Mouse (Mus musculus): Measurements from ENCODE around the gene Klhl29. TPM values are rescaled to one million over a fixed set of nuclear protein-coding genes. Genes with fewer than 3 reads are reported as not detected.

The Klhl29 gene
- total RNA-seq, 1 experiment = 0.22 TPM

DNA sequence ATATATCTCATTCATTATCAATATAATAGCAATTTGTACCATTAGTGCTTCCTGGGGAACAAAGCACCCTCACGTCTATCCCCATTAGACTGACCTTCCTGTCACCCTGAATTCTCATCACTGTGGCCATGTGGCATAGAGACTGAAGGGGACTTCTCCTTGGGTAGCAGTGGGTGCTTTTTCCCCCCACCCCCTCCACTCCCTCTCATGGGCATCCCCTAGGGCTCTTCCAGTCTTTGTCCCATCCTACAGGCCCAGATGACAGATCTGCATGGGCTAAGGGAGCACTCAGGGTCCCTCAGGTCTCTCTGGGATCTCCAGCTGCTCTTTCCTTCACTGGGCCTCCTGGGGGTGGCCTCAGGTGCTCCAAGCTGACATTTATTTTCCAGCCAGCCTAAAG lies 286.8 kb downstream of the Klhl29 start:
- DNase-seq (ENCODE audit: low read depth, low spot score) = no peak
- no peak overlapping the region for H3K27ac ChIP-seq (ENCODE audit: insufficient read depth, low read depth, low read length, poor library complexity, severe bottlenecking)
- no peaks in the 10 kb centered on the region for H3K9me3 ChIP-seq (ENCODE audit: control insufficient read depth, insufficient read depth, low read depth, low read length)
- no peaks in the 10 kb centered on the region for H3K4me1 ChIP-seq (ENCODE audit: control insufficient read depth in 2 of 2, insufficient read depth in 2 of 2, low read length in 2 of 2, poor library complexity in 1 of 2)
- in situ Hi-C loops (cut with MboI; ENCODE audit: low sequenced_read_pairs in 2 of 2, unreplicated experiment in 2 of 2) = no loop called here
- H3K36me3 ChIP-seq (ENCODE audit: control insufficient read depth, insufficient read depth, low read length, poor library complexity, severe bottlenecking) = no peaks in the 10 kb centered on the region
- TF ChIP-seq ZC3H11A (IDR thresholded peaks at IDR 0.05; ENCODE audit: borderline replicate concordance, low read depth, low read length) = no peak
- no peak for TF ChIP-seq MAFK (IDR thresholded peaks at IDR 0.05; ENCODE audit: insufficient read depth, low read depth, low read length)
- no peak overlapping the region for H3K9ac ChIP-seq (ENCODE audit: insufficient read depth, low read depth, low read length, poor library complexity, severe bottlenecking)
- no peak overlapping the region for H3K4me3 ChIP-seq (ENCODE audit: insufficient read depth in 1 of 2, low read depth in 1 of 2, low read length in 2 of 2, poor library complexity in 1 of 2, severe bottlenecking in 1 of 2)

DNA sequence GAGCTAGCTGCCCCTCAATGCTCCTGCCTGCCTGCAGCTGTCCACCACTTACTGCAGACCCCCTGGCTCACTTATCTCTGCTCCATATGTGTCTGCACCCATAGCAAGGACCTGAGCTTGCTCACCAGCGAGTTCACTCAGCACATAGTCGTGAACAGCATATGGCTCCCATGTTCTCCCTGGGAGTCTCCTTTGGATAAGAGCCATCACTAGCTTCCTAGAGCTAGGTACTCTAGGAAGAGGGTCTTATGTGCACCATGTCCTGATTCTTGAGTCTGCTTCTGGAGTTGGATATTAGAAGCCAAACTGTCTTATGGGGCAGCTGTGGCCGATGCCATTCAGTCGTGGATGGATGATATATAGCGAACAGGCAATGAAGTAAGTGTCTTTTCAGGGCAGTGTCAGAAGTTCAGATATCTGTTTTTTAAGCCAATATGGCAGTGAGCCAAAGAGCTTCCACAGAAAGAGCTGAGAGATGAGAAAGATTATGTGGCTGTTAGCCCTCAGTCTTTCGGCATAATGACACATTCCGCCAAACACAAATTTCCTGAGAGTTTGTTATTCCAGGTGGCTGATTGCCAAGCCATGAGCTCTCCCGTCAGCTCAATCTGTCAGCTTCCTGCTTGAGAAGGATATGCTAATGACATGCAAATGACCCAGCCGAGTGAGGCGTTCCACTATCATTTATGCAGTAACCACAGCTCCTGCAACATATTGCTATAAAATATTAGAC lies 287.5 kb downstream of the Klhl29 start:
- Histone ChIP-seq H3K27ac (ENCODE audit: insufficient read depth, low read depth, low read length, poor library complexity, severe bottlenecking) (no peak overlapping the region), H3K4me3 (ENCODE audit: insufficient read depth in 1 of 2, low read depth in 1 of 2, low read length in 2 of 2, poor library complexity in 1 of 2, severe bottlenecking in 1 of 2) (no peak overlapping the region), H3K9me3 (ENCODE audit: control insufficient read depth, insufficient read depth, low read depth, low read length) (no peaks in the 10 kb centered on the region), H3K9ac (ENCODE audit: insufficient read depth, low read depth, low read length, poor library complexity, severe bottlenecking) (no peak overlapping the region), H3K36me3 (ENCODE audit: control insufficient read depth, insufficient read depth, low read length, poor library complexity, severe bottlenecking) (no peaks in the 10 kb centered on the region), H3K4me1 (ENCODE audit: control insufficient read depth in 2 of 2, insufficient read depth in 2 of 2, low read length in 2 of 2, poor library complexity in 1 of 2) (no peaks in the 10 kb centered on the region)
- in situ Hi-C loops (cut with MboI; ENCODE audit: low sequenced_read_pairs in 2 of 2, unreplicated experiment in 2 of 2) = no loop called here
- TF ChIP-seq ZC3H11A (IDR thresholded peaks at IDR 0.05; ENCODE audit: borderline replicate concordance, low read depth, low read length) = no peak
- TF ChIP-seq CHD2 (IDR thresholded peaks at IDR 0.05; ENCODE audit: low read depth, low read length) = no peak
- no peak for TF ChIP-seq MAFK (IDR thresholded peaks at IDR 0.05; ENCODE audit: insufficient read depth, low read depth, low read length)
- TF ChIP-seq ZNF384 (IDR thresholded peaks at IDR 0.05; ENCODE audit: low read depth, low read length) = no peak
- TF ChIP-seq HCFC1 (IDR thresholded peaks at IDR 0.05; ENCODE audit: borderline replicate concordance, insufficient read depth, low read length) = no peak
- no peak for DNase-seq (ENCODE audit: low read depth, low spot score)

DNA sequence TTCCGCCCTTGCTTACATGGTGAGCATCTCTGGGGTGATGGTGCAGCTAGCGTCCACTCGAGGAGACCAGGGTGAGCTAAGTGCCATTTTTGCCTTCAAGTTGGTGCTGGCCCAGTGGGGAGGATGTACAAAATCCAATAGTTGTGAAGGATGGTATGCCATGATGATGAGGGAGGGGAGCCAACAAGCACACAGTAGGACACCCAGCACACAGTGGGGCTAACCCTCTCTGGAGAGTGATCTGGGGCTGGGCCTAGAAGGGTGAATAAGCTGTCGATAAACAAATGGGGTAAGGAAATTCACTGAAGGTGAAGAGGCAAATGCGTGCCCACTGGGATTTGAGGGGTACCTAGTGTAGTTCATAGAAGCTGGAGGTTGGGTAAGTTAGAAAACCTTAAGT lies 290.8 kb downstream of the Klhl29 start:
- Histone ChIP-seq H3K9ac (ENCODE audit: insufficient read depth, low read depth, low read length, poor library complexity, severe bottlenecking) (no peak overlapping the region), H3K4me3 (ENCODE audit: insufficient read depth in 1 of 2, low read depth in 1 of 2, low read length in 2 of 2, poor library complexity in 1 of 2, severe bottlenecking in 1 of 2) (no peak overlapping the region), H3K4me1 (ENCODE audit: control insufficient read depth in 2 of 2, insufficient read depth in 2 of 2, low read length in 2 of 2, poor library complexity in 1 of 2) (no peaks in the 10 kb centered on the region), H3K36me3 (ENCODE audit: control insufficient read depth, insufficient read depth, low read length, poor library complexity, severe bottlenecking) (no peaks in the 10 kb centered on the region), H3K27ac (ENCODE audit: insufficient read depth, low read depth, low read length, poor library complexity, severe bottlenecking) (no peak overlapping the region), H3K9me3 (ENCODE audit: control insufficient read depth, insufficient read depth, low read depth, low read length) (no peaks in the 10 kb centered on the region)
- no peak for DNase-seq (ENCODE audit: low read depth, low spot score)
- TF ChIP-seq MAFK (IDR thresholded peaks at IDR 0.05; ENCODE audit: insufficient read depth, low read depth, low read length) (no peak), HCFC1 (IDR thresholded peaks at IDR 0.05; ENCODE audit: borderline replicate concordance, insufficient read depth, low read length) (no peak), CHD2 (IDR thresholded peaks at IDR 0.05; ENCODE audit: low read depth, low read length) (no peak), ZNF384 (IDR thresholded peaks at IDR 0.05; ENCODE audit: low read depth, low read length) (no peak), ZC3H11A (IDR thresholded peaks at IDR 0.05; ENCODE audit: borderline replicate concordance, low read depth, low read length) (no peak)
- in situ Hi-C loops (cut with MboI; ENCODE audit: low sequenced_read_pairs in 2 of 2, unreplicated experiment in 2 of 2) = no loop called here

DNA sequence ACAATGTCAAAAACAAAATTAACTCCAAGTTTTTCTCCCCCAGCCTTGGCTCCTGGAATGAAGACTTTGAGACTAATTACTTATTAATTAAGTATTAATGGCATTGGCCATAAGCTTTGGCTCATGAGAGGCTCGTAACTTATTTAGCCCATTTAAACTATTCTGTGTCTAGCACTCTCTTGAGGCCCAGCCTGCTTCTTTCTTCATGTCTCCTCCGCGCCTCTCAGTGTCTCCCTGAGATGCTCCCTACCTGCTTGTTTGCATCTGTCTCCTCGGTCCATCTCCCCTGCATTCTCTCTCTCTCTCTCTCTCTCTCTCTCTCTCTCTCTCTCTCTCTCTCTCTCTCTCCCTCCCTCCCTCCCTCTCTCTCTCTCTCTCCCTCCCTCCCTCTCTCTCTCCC lies 294.0 kb downstream of the Klhl29 start:
- no peak for DNase-seq (ENCODE audit: low read depth, low spot score)
- no peak overlapping the region for H3K4me3 ChIP-seq (ENCODE audit: insufficient read depth in 1 of 2, low read depth in 1 of 2, low read length in 2 of 2, poor library complexity in 1 of 2, severe bottlenecking in 1 of 2)
- H3K36me3 ChIP-seq (ENCODE audit: control insufficient read depth, insufficient read depth, low read length, poor library complexity, severe bottlenecking) = no peaks in the 10 kb centered on the region
- in situ Hi-C loops (cut with MboI; ENCODE audit: low sequenced_read_pairs in 2 of 2, unreplicated experiment in 2 of 2) = no loop called here
- no peak for TF ChIP-seq CHD2 (IDR thresholded peaks at IDR 0.05; ENCODE audit: low read depth, low read length)
- TF ChIP-seq ZC3H11A (IDR thresholded peaks at IDR 0.05; ENCODE audit: borderline replicate concordance, low read depth, low read length) = no peak
- no peak for TF ChIP-seq MAFK (IDR thresholded peaks at IDR 0.05; ENCODE audit: insufficient read depth, low read depth, low read length)
- no peak for TF ChIP-seq ZNF384 (IDR thresholded peaks at IDR 0.05; ENCODE audit: low read depth, low read length)
- no peak for TF ChIP-seq HCFC1 (IDR thresholded peaks at IDR 0.05; ENCODE audit: borderline replicate concordance, insufficient read depth, low read length)
- no peaks in the 10 kb centered on the region for H3K9me3 ChIP-seq (ENCODE audit: control insufficient read depth, insufficient read depth, low read depth, low read length)
- no peaks in the 10 kb centered on the region for H3K4me1 ChIP-seq (ENCODE audit: control insufficient read depth in 2 of 2, insufficient read depth in 2 of 2, low read length in 2 of 2, poor library complexity in 1 of 2)
- no peak overlapping the region for H3K9ac ChIP-seq (ENCODE audit: insufficient read depth, low read depth, low read length, poor library complexity, severe bottlenecking)
- no peak overlapping the region for H3K27ac ChIP-seq (ENCODE audit: insufficient read depth, low read depth, low read length, poor library complexity, severe bottlenecking)

DNA sequence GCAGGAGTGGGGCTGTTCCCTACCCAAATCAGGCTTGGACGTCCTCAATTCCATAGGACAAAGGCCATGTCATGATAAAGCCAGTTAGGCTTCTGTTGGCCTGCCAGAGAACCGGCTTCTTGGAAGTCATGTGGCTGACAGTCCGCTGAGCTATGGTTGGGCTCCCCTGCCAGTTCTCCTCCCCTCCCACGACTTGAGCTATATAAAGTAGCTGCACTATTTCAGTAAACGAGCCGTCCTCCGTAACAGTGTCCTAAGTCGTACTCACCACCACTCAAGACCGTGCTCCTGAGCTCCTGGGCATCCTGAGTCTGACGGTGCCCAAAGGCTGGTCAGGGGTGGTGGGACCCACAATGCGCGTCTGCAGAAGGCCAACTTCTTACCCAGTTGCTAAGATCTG lies 302.3 kb downstream of the Klhl29 start:
- in situ Hi-C loops (cut with MboI; ENCODE audit: low sequenced_read_pairs in 2 of 2, unreplicated experiment in 2 of 2) = no loop called here

More for the DNA sequence above, 302.3 kb downstream of the Klhl29 start:
- Histone ChIP-seq H3K4me1 (ENCODE audit: control insufficient read depth in 2 of 2, insufficient read depth in 2 of 2, low read length in 2 of 2, poor library complexity in 1 of 2) (no peaks in the 10 kb centered on the region), H3K9ac (ENCODE audit: insufficient read depth, low read depth, low read length, poor library complexity, severe bottlenecking) (no peak overlapping the region), H3K9me3 (ENCODE audit: control insufficient read depth, insufficient read depth, low read depth, low read length) (no peaks in the 10 kb centered on the region), H3K36me3 (ENCODE audit: control insufficient read depth, insufficient read depth, low read length, poor library complexity, severe bottlenecking) (no peaks in the 10 kb centered on the region), H3K27ac (ENCODE audit: insufficient read depth, low read depth, low read length, poor library complexity, severe bottlenecking) (no peak overlapping the region), H3K4me3 (ENCODE audit: insufficient read depth in 1 of 2, low read depth in 1 of 2, low read length in 2 of 2, poor library complexity in 1 of 2, severe bottlenecking in 1 of 2) (no peak overlapping the region)
- no peak for TF ChIP-seq CHD2 (IDR thresholded peaks at IDR 0.05; ENCODE audit: low read depth, low read length)
- TF ChIP-seq ZC3H11A (IDR thresholded peaks at IDR 0.05; ENCODE audit: borderline replicate concordance, low read depth, low read length) = no peak
- TF ChIP-seq ZNF384 (IDR thresholded peaks at IDR 0.05; ENCODE audit: low read depth, low read length) = no peak
- TF ChIP-seq MAFK (IDR thresholded peaks at IDR 0.05; ENCODE audit: insufficient read depth, low read depth, low read length) = no peak
- no peak for TF ChIP-seq HCFC1 (IDR thresholded peaks at IDR 0.05; ENCODE audit: borderline replicate concordance, insufficient read depth, low read length)
- no peak for DNase-seq (ENCODE audit: low read depth, low spot score)

All from ES-E14 (cell line).